Mouse (Mus musculus) stomach, embryonic 14.5 days (tissue): Measurements from ENCODE around the gene Fam174a. TPM values are rescaled to one million over a fixed set of nuclear protein-coding genes. Genes with fewer than 3 reads are reported as not detected.

Experiments used
- ATAC-seq: fragments of 200-750 bp; cut with Nextera tagmentation; 2 replicates; pipeline ENCODE4 v1.8.0; 2017; ENCODE audit warnings: low read depth, moderate TSS enrichment; ENCODE audit not compliant: insufficient number of reproducible peaks, insufficient read depth, low FRiP score
- H3K27ac ChIP-seq: fragments of 300-500 bp; sonication (generic); 2 replicates; pipeline ENCODE4 v1.5.1; 2014; ENCODE audit warnings: mild to moderate bottlenecking, low read length, moderate library complexity, mixed read lengths
- H3K27me3 ChIP-seq: fragments of 300-500 bp; sonication (generic); 2 replicates; pipeline ENCODE4 v1.6.1; 2014; ENCODE audit warnings: low read length, control low read depth, mixed read lengths; ENCODE audit not compliant: control insufficient read depth, insufficient read depth
- H3K36me3 ChIP-seq: fragments of 300-500 bp; sonication (generic); 2 replicates; pipeline ENCODE4 v1.6.1; 2014; ENCODE audit warnings: mild to moderate bottlenecking, control low read depth, low read length, moderate library complexity, mixed read lengths; ENCODE audit not compliant: control insufficient read depth, insufficient read depth
- H3K4me1 ChIP-seq: fragments of 300-500 bp; sonication (generic); 2 replicates; pipeline ENCODE4 v1.6.1; 2014; ENCODE audit warnings: low read length, control low read depth, mixed read lengths; ENCODE audit not compliant: control insufficient read depth, insufficient read depth
- H3K4me2 ChIP-seq: fragments of 300-500 bp; sonication (generic); replicated peaks from 2 replicates; pipeline ENCODE4 v1.6.1; 2014; ENCODE audit warnings: low read depth, low read length, control low read depth
- H3K4me3 ChIP-seq: fragments of 300-500 bp; sonication (generic); 2 replicates; pipeline ENCODE4 v1.5.1; 2014; ENCODE audit warnings: low read depth, low read length, control low read depth
- H3K9ac ChIP-seq: fragments of 300-500 bp; sonication (generic); replicated peaks from 2 replicates; pipeline ENCODE4 v1.6.1; 2014; ENCODE audit warnings: low read depth, mild to moderate bottlenecking, control low read depth, low read length, moderate library complexity, mixed read lengths
- H3K9me3 ChIP-seq: fragments of 300-500 bp; sonication (generic); 2 replicates; pipeline ENCODE4 v1.6.1; 2016; ENCODE audit warnings: low read depth, low read length, control low read depth; ENCODE audit not compliant: control insufficient read depth
- WGBS: fragments of 180-500 bp; shearing (Covaris S2); extraction: QIAGEN DNeasy Blood & Tissue Kit; methylation state at CpG from one replicate; pipeline ENCODE4 v1.1.7; 2014; 5-methylcytosine and 5-hydroxymethylcytosine counted together
- polyA plus RNA-seq: library from polyadenylated mRNA; unstranded; fragments of >200 nt; fragmentation: Nextera tagmentation; extraction: Ambion mirVana; gene quantifications from 2 replicates; pipeline ENCODE4 v1.2.1, GENCODE M21; 2014

Gene Fam174a
- 27.5 and 28.5 TPM in 2 replicates for polyA plus RNA-seq

- no peaks in the 10 kb centered on the region for H3K27me3 ChIP-seq
- no peaks in the 10 kb centered on the region for H3K9me3 ChIP-seq
- peak; percentile 99 for ATAC-seq
- H3K4me3 ChIP-seq, result peak within 1 kb of the TSS; percentile 91
- H3K4me2 ChIP-seq, result peak within 1 kb of the TSS; percentile 93
- H3K27ac ChIP-seq, result peak within 1 kb of the TSS; percentile 79
- no peaks in the 10 kb centered on the region for H3K36me3 ChIP-seq
- peak within 1 kb of the TSS; percentile 86 for H3K9ac ChIP-seq
- H3K4me1 ChIP-seq, result no peaks in the 10 kb centered on the region
- WGBS, result under 1% methylated on average over 78 of the region's 79 CpGs
Observed at GRCm38 (mm10) chr1:95313393-95314228, at the start of gene Fam174a. Gene Fam174a (plus strand): TSS chr1:95313623.

GRCm38 (mm10) chr1:95263843-95264242 is 49.6 kb upstream of the Fam174a start:
- Histone ChIP-seq H3K27me3 (no peaks in the 10 kb centered on the region), H3K4me3 (no peak overlapping the region), H3K4me2 (no peak overlapping the region), H3K9me3 (no peaks in the 10 kb centered on the region), H3K9ac (no peak overlapping the region), H3K36me3 (no peaks in the 10 kb centered on the region), H3K4me1 (no peaks in the 10 kb centered on the region), H3K27ac (no peak overlapping the region)
- no peak for ATAC-seq
- WGBS, result 70% methylated on average over 2 of the region's 2 CpGs

GRCm38 (mm10) chr1:95267950-95268724 is 45.3 kb upstream of the Fam174a start:
- no peak overlapping the region for H3K27ac ChIP-seq
- no peaks in the 10 kb centered on the region for H3K4me1 ChIP-seq
- H3K9me3 ChIP-seq, result no peaks in the 10 kb centered on the region
- no peak for ATAC-seq
- WGBS, result 57% methylated on average over 13 of the region's 13 CpGs
- H3K36me3 ChIP-seq, result no peaks in the 10 kb centered on the region
- 0 out of 2 replicates have a peak overlapping the region, but pooled peaks have one; percentile 5 for H3K4me2 ChIP-seq
- H3K27me3 ChIP-seq, result no peaks in the 10 kb centered on the region
- H3K4me3 ChIP-seq, result no peak overlapping the region
- H3K9ac ChIP-seq, result no peak overlapping the region

GRCm38 (mm10) chr1:95273321-95273720 is 40.1 kb upstream of the Fam174a start:
- H3K9ac ChIP-seq, result no peak overlapping the region
- H3K4me3 ChIP-seq, result no peak overlapping the region
- ATAC-seq, result no peak
- no peak overlapping the region for H3K4me2 ChIP-seq
- no peak overlapping the region for H3K27ac ChIP-seq
- no peaks in the 10 kb centered on the region for H3K4me1 ChIP-seq
- H3K36me3 ChIP-seq, result no peaks in the 10 kb centered on the region
- WGBS, result 63% methylated on average over 1 of the region's 1 CpGs
- H3K9me3 ChIP-seq, result no peaks in the 10 kb centered on the region
- H3K27me3 ChIP-seq, result no peaks in the 10 kb centered on the region

- Histone ChIP-seq H3K9me3 (no peaks in the 10 kb centered on the region), H3K27me3 (no peaks in the 10 kb centered on the region), H3K4me2 (no peak overlapping the region), H3K4me3 (no peak overlapping the region), H3K9ac (no peak overlapping the region), H3K27ac (no peak overlapping the region), H3K4me1 (no peaks in the 10 kb centered on the region), H3K36me3 (no peaks in the 10 kb centered on the region)
- no peak for ATAC-seq
- WGBS, result 77% methylated on average over 5 of the region's 5 CpGs
Observed at GRCm38 (mm10) chr1:95308324-95308723, 5.1 kb upstream of the Fam174a start.

GRCm38 (mm10) chr1:95314229-95314555 is 769 bp downstream of the Fam174a start:
- H3K4me3 ChIP-seq, result peak overlapping the region; percentile 91
- no peaks in the 10 kb centered on the region for H3K27me3 ChIP-seq
- no peak for ATAC-seq
- 0% methylated on average over 6 of the region's 6 CpGs for WGBS
- peak overlapping the region; percentile 79; the same call in 1 of the 2 replicates for H3K27ac ChIP-seq
- no peaks in the 10 kb centered on the region for H3K9me3 ChIP-seq
- H3K36me3 ChIP-seq, result no peaks in the 10 kb centered on the region
- H3K9ac ChIP-seq, result peak overlapping the region; percentile 86
- peak overlapping the region; percentile 93 for H3K4me2 ChIP-seq
- no peaks in the 10 kb centered on the region for H3K4me1 ChIP-seq

- Histone ChIP-seq H3K4me1 (no peaks in the 10 kb centered on the region), H3K4me2 (no peak overlapping the region)
- 66% methylated on average over 6 of the region's 6 CpGs for WGBS
Observed at GRCm38 (mm10) chr1:95315981-95316380, 2.6 kb downstream of the Fam174a start.

GRCm38 (mm10) chr1:95322219-95322618 is 8.8 kb downstream of the Fam174a start:
- no peaks in the 10 kb centered on the region for H3K27me3 ChIP-seq
- WGBS, result 91% methylated on average over 2 of the region's 2 CpGs

More at GRCm38 (mm10) chr1:95315981-95316380, 2.6 kb downstream of the Fam174a start:
- Histone ChIP-seq H3K4me3 (no peak overlapping the region), H3K9ac (no peak overlapping the region), H3K27me3 (no peaks in the 10 kb centered on the region), H3K36me3 (no peaks in the 10 kb centered on the region), H3K27ac (no peak overlapping the region), H3K9me3 (no peaks in the 10 kb centered on the region)
- ATAC-seq, result no peak

More at GRCm38 (mm10) chr1:95322219-95322618, 8.8 kb downstream of the Fam174a start:
- no peak overlapping the region for H3K27ac ChIP-seq
- H3K4me1 ChIP-seq, result no peaks in the 10 kb centered on the region
- no peak overlapping the region for H3K9ac ChIP-seq
- H3K4me2 ChIP-seq, result no peak overlapping the region
- peaks cover 4% of the 10 kb centered on the region; the same call in 1 of the 2 replicates for H3K36me3 ChIP-seq
- H3K4me3 ChIP-seq, result no peak overlapping the region
- ATAC-seq, result no peak
- H3K9me3 ChIP-seq, result no peaks in the 10 kb centered on the region
